Mouse (Mus musculus) E14TG2a.4 (cell line): Measurements from ENCODE around the gene Foxc2.

Experiments
- H3K27me3 ChIP-seq: 2 replicates; pipeline ENCODE4 v1.6.1; 2014; ENCODE audit warnings: low read length, control low read depth; ENCODE audit not compliant: insufficient read depth
- H3K36me3 ChIP-seq: 2 replicates; pipeline ENCODE4 v1.6.1; 2014; ENCODE audit warnings: low read length, control low read depth; ENCODE audit not compliant: insufficient read depth
- H3K4me1 ChIP-seq: replicated peaks from 2 replicates; pipeline ENCODE4 v1.6.1; 2014; ENCODE audit warnings: low read depth, low read length, control low read depth
- H3K4me3 ChIP-seq: replicated peaks from 2 replicates; pipeline ENCODE4 v1.5.1; 2014; ENCODE audit warnings: mild to moderate bottlenecking, low read length
- H3K9me3 ChIP-seq: 2 replicates; pipeline ENCODE4 v1.6.1; 2014; ENCODE audit warnings: low read length, control low read depth
- CTCF ChIP-seq: conservative IDR thresholded peaks from 2 replicates; pipeline ENCODE4 v1.5.1; 2014; ENCODE audit warnings: low read length
- NANOG ChIP-seq: IDR thresholded peaks from 2 replicates; pipeline ENCODE4 v1.6.1; 2014; ENCODE audit warnings: borderline replicate concordance, low read length, mixed read lengths
- POU5F1 ChIP-seq: IDR thresholded peaks from 2 replicates; pipeline ENCODE4 v1.6.1; 2014; ENCODE audit warnings: low read length, borderline replicate concordance

Gene Foxc2

GRCm38 (mm10) chr8:121123113-121123512, 7.1 kb downstream of the Foxc2 start:
- H3K4me3 ChIP-seq = no peak overlapping the region
- no peak for TF ChIP-seq CTCF
- H3K27me3 ChIP-seq = peaks cover 99% of the 10 kb centered on the region
- peaks cover 9% of the 10 kb centered on the region for H3K9me3 ChIP-seq
- H3K4me1 ChIP-seq = peaks cover 30% of the 10 kb centered on the region
- H3K36me3 ChIP-seq = no peaks in the 10 kb centered on the region

- H3K27me3 ChIP-seq = peaks cover 99% of the 10 kb centered on the region
- H3K4me1 ChIP-seq = peaks cover 37% of the 10 kb centered on the region
- TF ChIP-seq NANOG (no peak), POU5F1 (no peak), CTCF (no peak)
- peaks cover 9% of the 10 kb centered on the region for H3K9me3 ChIP-seq
- H3K4me3 ChIP-seq = peak overlapping the region; percentile 49
- no peaks in the 10 kb centered on the region for H3K36me3 ChIP-seq
Observed at GRCm38 (mm10) chr8:121124547-121125239, 8.7 kb downstream of the Foxc2 start.

- peak overlapping the region; percentile 70 for H3K4me3 ChIP-seq
- peaks cover 9% of the 10 kb centered on the region for H3K9me3 ChIP-seq
- peaks cover 99% of the 10 kb centered on the region for H3K27me3 ChIP-seq
- H3K36me3 ChIP-seq = no peaks in the 10 kb centered on the region
- TF ChIP-seq CTCF = no peak
- no peak for TF ChIP-seq NANOG
- no peak for TF ChIP-seq POU5F1
- peaks cover 37% of the 10 kb centered on the region for H3K4me1 ChIP-seq
Observed at GRCm38 (mm10) chr8:121125311-121125876, 9.4 kb downstream of the Foxc2 start.

- peak overlapping the region; percentile 70 for H3K4me3 ChIP-seq
- peaks cover 37% of the 10 kb centered on the region for H3K4me1 ChIP-seq
- no peaks in the 10 kb centered on the region for H3K36me3 ChIP-seq
- H3K27me3 ChIP-seq = peaks cover 99% of the 10 kb centered on the region
- TF ChIP-seq POU5F1 (no peak), CTCF (no peak), NANOG (no peak)
- peaks cover 9% of the 10 kb centered on the region for H3K9me3 ChIP-seq
Observed at GRCm38 (mm10) chr8:121126191-121126590, 10.2 kb downstream of the Foxc2 start.

GRCm38 (mm10) chr8:121126694-121127093, 10.7 kb downstream of the Foxc2 start:
- H3K9me3 ChIP-seq = peaks cover 9% of the 10 kb centered on the region
- TF ChIP-seq NANOG (no peak), CTCF (no peak), POU5F1 (no peak)

GRCm38 (mm10) chr8:121127291-121127701, 11.3 kb downstream of the Foxc2 start:
- Histone ChIP-seq H3K36me3 (no peaks in the 10 kb centered on the region), H3K4me3 (no peak overlapping the region), H3K4me1 (peaks cover 37% of the 10 kb centered on the region), H3K9me3 (peaks cover 9% of the 10 kb centered on the region), H3K27me3 (peaks cover 94% of the 10 kb centered on the region)
- TF ChIP-seq NANOG = no peak
- TF ChIP-seq POU5F1 = no peak
- TF ChIP-seq CTCF = no peak

More at GRCm38 (mm10) chr8:121126694-121127093, 10.7 kb downstream of the Foxc2 start:
- Histone ChIP-seq H3K36me3 (no peaks in the 10 kb centered on the region), H3K27me3 (peaks cover 96% of the 10 kb centered on the region), H3K4me1 (peaks cover 37% of the 10 kb centered on the region), H3K4me3 (no peak overlapping the region)

GRCm38 (mm10) chr8:121127756-121128375, 11.9 kb downstream of the Foxc2 start, which contains the start of gene Foxl1:
Gene Foxl1, plus strand, starts transcription at chr8:121127940.
- H3K27me3 ChIP-seq = peaks cover 88% of the 10 kb centered on the region
- TF ChIP-seq NANOG (no peak), CTCF (no peak), POU5F1 (no peak)
- H3K9me3 ChIP-seq = peaks cover 6% of the 10 kb centered on the region
- peak within 1 kb of the TSS; percentile 62 for H3K4me3 ChIP-seq
- no peaks in the 10 kb centered on the region for H3K36me3 ChIP-seq
- H3K4me1 ChIP-seq = peaks cover 33% of the 10 kb centered on the region

- Histone ChIP-seq H3K9me3 (peaks cover under 1% of the 10 kb centered on the region; the same call in 1 of the 2 replicates), H3K4me1 (peaks cover 31% of the 10 kb centered on the region), H3K4me3 (peak overlapping the region; percentile 62), H3K36me3 (no peaks in the 10 kb centered on the region), H3K27me3 (peaks cover 80% of the 10 kb centered on the region)
- TF ChIP-seq POU5F1 (no peak), CTCF (no peak), NANOG (no peak)
Observed at GRCm38 (mm10) chr8:121128531-121129264, 12.7 kb downstream of the Foxc2 start.
